Comparison of ENCODE assay signal across 17 mouse cellular contexts in genomic region chr1:35697218-35697617, GRCm38 (mm10).
DNase-seq lines count a peak whose midpoint lies in the region; ATAC-seq and TF ChIP-seq lines count a peak whose summit lies in the region.
"Had no signal": no experiment of that assay in that cellular context is flagged by ENCODE, and none has a peak within 500 bp of the region (broad histone marks: within the 10 kb centered on the region; RNA-seq: fewer than 3 reads in every experiment).

No protein-coding gene starts in this region.

- no peak overlapping the region for H3K4me2 ChIP-seq in forebrain, embryonic 11.5 days (ENCODE audit: low read depth, low read length, severe bottlenecking)
- H3K4me2 ChIP-seq in forebrain, embryonic 13.5 days, result no peak overlapping the region
- H3K4me2 ChIP-seq in hindbrain, postnatal 0 days (ENCODE audit: low read depth, low read length), result no peak overlapping the region
- no peak overlapping the region for H3K4me2 ChIP-seq in hindbrain, embryonic 11.5 days (replicated peaks; ENCODE audit: low read depth, low read length)
- no peak overlapping the region for H3K4me2 ChIP-seq in midbrain, embryonic 11.5 days
- H3K4me2 ChIP-seq: liver, embryonic 13.5 days; neural tube, embryonic 15.5 days had no signal

- no peaks in the 10 kb centered on the region for H3K36me3 ChIP-seq in forebrain, embryonic 11.5 days (ENCODE audit: control insufficient read depth, insufficient read depth, low read length)
- H3K36me3 ChIP-seq in forebrain, embryonic 13.5 days (ENCODE audit: poor library complexity, severe bottlenecking), result no peaks in the 10 kb centered on the region
- H3K36me3 ChIP-seq in hindbrain, postnatal 0 days (ENCODE audit: insufficient read depth, low read length), result no peaks in the 10 kb centered on the region
- H3K36me3 ChIP-seq in hindbrain, embryonic 11.5 days (ENCODE audit: control insufficient read depth, insufficient read depth, low read length), result no peaks in the 10 kb centered on the region
- no peaks in the 10 kb centered on the region for H3K36me3 ChIP-seq in midbrain, embryonic 10.5 days
- no peaks in the 10 kb centered on the region for H3K36me3 ChIP-seq in midbrain, embryonic 11.5 days (ENCODE audit: control insufficient read depth, insufficient read depth, low read length)
- H3K36me3 ChIP-seq: limb, embryonic 10.5 days; liver, embryonic 13.5 days; neural tube, embryonic 15.5 days had no signal

- DNase-seq in forebrain, embryonic 11.5 days (ENCODE audit: low spot score), result peak; percentile 45
- peak; percentile 38 for DNase-seq in hindbrain, postnatal 0 days (ENCODE audit: low spot score)
- DNase-seq in hindbrain, embryonic 11.5 days (ENCODE audit: low spot score), result no peak
- DNase-seq in midbrain, embryonic 10.5 days (ENCODE audit: low spot score), result no peak
- DNase-seq in midbrain, embryonic 11.5 days (ENCODE audit: low spot score, missing footprints), result no peak
- DNase-seq in ovary, postnatal 10 days (ENCODE audit: low spot score), result no peak
- DNase-seq: cerebellum, adult 11-12 months; cerebellum, postnatal 25 days; liver, embryonic 13.5 days; retina, postnatal 1 day; right cerebral cortex, postnatal 4 days; thymus, postnatal 14 days had no signal

- 11% methylated on average over 4 of the region's 4 CpGs for WGBS in forebrain, embryonic 11.5 days
- 4% methylated on average over 4 of the region's 4 CpGs for WGBS in forebrain, embryonic 13.5 days
- 11% methylated on average over 4 of the region's 4 CpGs for WGBS in hindbrain, postnatal 0 days
- WGBS in hindbrain, embryonic 11.5 days, result 34% methylated on average over 4 of the region's 4 CpGs
- 12% methylated on average over 4 of the region's 4 CpGs for WGBS in midbrain, embryonic 10.5 days
- 9% methylated on average over 4 of the region's 4 CpGs for WGBS in midbrain, embryonic 11.5 days

- no peak overlapping the region for H3K4me3 ChIP-seq in forebrain, embryonic 11.5 days (ENCODE audit: low read depth, low read length)
- H3K4me3 ChIP-seq in forebrain, embryonic 13.5 days, result no peak overlapping the region
- H3K4me3 ChIP-seq in hindbrain, postnatal 0 days (ENCODE audit: low read length), result no peak overlapping the region
- H3K4me3 ChIP-seq in hindbrain, embryonic 11.5 days (ENCODE audit: low read depth, low read length), result no peak overlapping the region
- no peak overlapping the region for H3K4me3 ChIP-seq in midbrain, embryonic 10.5 days
- H3K4me3 ChIP-seq in midbrain, embryonic 11.5 days (ENCODE audit: low read depth, low read length), result no peak overlapping the region
- H3K4me3 ChIP-seq: layer of hippocampus, adult 2 months; limb, embryonic 10.5 days; liver, embryonic 13.5 days; neural tube, embryonic 15.5 days had no signal

- no peak overlapping the region for H3K27ac ChIP-seq in forebrain, embryonic 11.5 days (ENCODE audit: low read depth, low read length)
- H3K27ac ChIP-seq in forebrain, embryonic 13.5 days, result no peak overlapping the region
- H3K27ac ChIP-seq in hindbrain, postnatal 0 days, result no peak overlapping the region
- no peak overlapping the region for H3K27ac ChIP-seq in hindbrain, embryonic 11.5 days (ENCODE audit: low read depth, low read length)
- H3K27ac ChIP-seq in midbrain, embryonic 10.5 days (replicated peaks), result peak overlapping the region; percentile 82
- H3K27ac ChIP-seq in midbrain, embryonic 11.5 days (ENCODE audit: low read depth, low read length), result no peak overlapping the region
- H3K27ac ChIP-seq: layer of hippocampus, adult 2 months; limb, embryonic 10.5 days; liver, embryonic 13.5 days; neural tube, embryonic 15.5 days had no signal

- H3K9ac ChIP-seq in forebrain, embryonic 11.5 days (ENCODE audit: low read length), result no peak overlapping the region
- H3K9ac ChIP-seq in forebrain, embryonic 13.5 days, result no peak overlapping the region
- H3K9ac ChIP-seq in hindbrain, postnatal 0 days (replicated peaks; ENCODE audit: low read length), result no peak overlapping the region
- no peak overlapping the region for H3K9ac ChIP-seq in hindbrain, embryonic 11.5 days (ENCODE audit: low read depth, low read length)
- no peak overlapping the region for H3K9ac ChIP-seq in midbrain, embryonic 11.5 days (ENCODE audit: low read length)
- H3K9ac ChIP-seq: liver, embryonic 13.5 days; neural tube, embryonic 15.5 days had no signal

- no peak for ATAC-seq in forebrain, embryonic 11.5 days (replicated peaks; ENCODE audit: low FRiP score)
- no peak for ATAC-seq in forebrain, embryonic 13.5 days
- no peak for ATAC-seq in hindbrain, postnatal 0 days
- no peak for ATAC-seq in hindbrain, embryonic 11.5 days (ENCODE audit: low FRiP score)
- ATAC-seq in midbrain, embryonic 11.5 days (ENCODE audit: low FRiP score), result no peak
- ATAC-seq in granulocyte monocyte progenitor cell, adult 5-6 weeks (replicated peaks; ENCODE audit: poor library complexity, severe bottlenecking), result no peak

- H3K9me3 ChIP-seq in forebrain, embryonic 11.5 days (ENCODE audit: control insufficient read depth, low read length), result no peaks in the 10 kb centered on the region; the same call in 1 of the 2 replicates
- H3K9me3 ChIP-seq in forebrain, embryonic 13.5 days (replicated peaks), result no peaks in the 10 kb centered on the region
- no peaks in the 10 kb centered on the region for H3K9me3 ChIP-seq in hindbrain, postnatal 0 days (ENCODE audit: low read length)
- H3K9me3 ChIP-seq in hindbrain, embryonic 11.5 days (ENCODE audit: control insufficient read depth, low read length), result no peaks in the 10 kb centered on the region
- H3K9me3 ChIP-seq in midbrain, embryonic 10.5 days (replicated peaks), result peaks cover 11% of the 10 kb centered on the region; the same call in 1 of the 2 replicates
- H3K9me3 ChIP-seq in midbrain, embryonic 11.5 days (ENCODE audit: control insufficient read depth, low read length), result 0 out of 2 replicates have a peak, but pooled peaks cover 2% of the 10 kb centered on the region
- H3K9me3 ChIP-seq: limb, embryonic 10.5 days; liver, embryonic 13.5 days; neural tube, embryonic 15.5 days had no signal

- no peak for TF ChIP-seq CTCF in hindbrain, postnatal 0 days (IDR thresholded peaks at IDR 0.05; ENCODE audit: low read depth)

- H3K4me1 ChIP-seq in forebrain, embryonic 11.5 days (replicated peaks; ENCODE audit: control insufficient read depth, insufficient read depth, low read length), result peaks cover 6% of the 10 kb centered on the region; the same call in 1 of the 2 replicates
- peaks cover 23% of the 10 kb centered on the region for H3K4me1 ChIP-seq in forebrain, embryonic 13.5 days
- H3K4me1 ChIP-seq in hindbrain, postnatal 0 days (ENCODE audit: insufficient read depth, low read length), result no peaks in the 10 kb centered on the region
- H3K4me1 ChIP-seq in hindbrain, embryonic 11.5 days (replicated peaks; ENCODE audit: control insufficient read depth, insufficient read depth, low read length), result peaks cover 4% of the 10 kb centered on the region; the same call in 1 of the 2 replicates
- H3K4me1 ChIP-seq in midbrain, embryonic 10.5 days, result peaks cover 60% of the 10 kb centered on the region
- peaks cover 25% of the 10 kb centered on the region for H3K4me1 ChIP-seq in midbrain, embryonic 11.5 days (ENCODE audit: control insufficient read depth, insufficient read depth, low read length)
- H3K4me1 ChIP-seq: liver, embryonic 13.5 days had no signal

- H3K27me3 ChIP-seq in forebrain, embryonic 11.5 days (ENCODE audit: control insufficient read depth, insufficient read depth, low read length), result no peaks in the 10 kb centered on the region
- no peaks in the 10 kb centered on the region for H3K27me3 ChIP-seq in forebrain, embryonic 13.5 days
- H3K27me3 ChIP-seq in hindbrain, postnatal 0 days (ENCODE audit: insufficient read depth, low read length), result no peaks in the 10 kb centered on the region
- H3K27me3 ChIP-seq in hindbrain, embryonic 11.5 days (ENCODE audit: control insufficient read depth, insufficient read depth, low read length), result no peaks in the 10 kb centered on the region
- no peaks in the 10 kb centered on the region; the same call in 1 of the 2 replicates for H3K27me3 ChIP-seq in midbrain, embryonic 10.5 days (ENCODE audit: low read depth, poor library complexity, severe bottlenecking)
- no peaks in the 10 kb centered on the region for H3K27me3 ChIP-seq in midbrain, embryonic 11.5 days (ENCODE audit: control insufficient read depth, insufficient read depth, low read length)
- H3K27me3 ChIP-seq: liver, embryonic 13.5 days; neural tube, embryonic 15.5 days had no signal

Comparison
In these comparisons a context has a peak if more than half of its experiments do, and no peak if none do; other contexts are left out.
1. DNase-seq: peak in forebrain, embryonic 11.5 days (single experiment) and hindbrain, postnatal 0 days (single experiment); none in hindbrain, embryonic 11.5 days (single experiment), midbrain, embryonic 10.5 days (single experiment), midbrain, embryonic 11.5 days (single experiment) and ovary, postnatal 10 days (single experiment).